Mouse (Mus musculus) MEL (cell line): Measurements from ENCODE around the gene Ywhag. TPM values are rescaled to one million over a fixed set of nuclear protein-coding genes. Genes with fewer than 3 reads are reported as not detected.
A peak's percentile ranks its signal among the peaks of the same experiment; 100 is the strongest.

Experiments
- DNase-seq: peaks from one replicate; pipeline ENCODE4 v3.0.0; 2011; ENCODE audit warnings: low read depth, low spot score
- H3K27ac ChIP-seq: 2 replicates; pipeline ENCODE4 v1.5.1; 2012; ENCODE audit warnings: low read depth, mild to moderate bottlenecking, control low read depth, low read length, moderate library complexity; ENCODE audit not compliant: control insufficient read depth
- H3K27me3 ChIP-seq, 2 experiments: fragments of 150-350 bp in 1 of 2; sonication (generic) in 1 of 2; 2 replicates each; pipeline ENCODE4 v1.6.1; 2012; ENCODE audit warnings: low read length in 2 of 2, mild to moderate bottlenecking in 2 of 2, improper control_type of control experiment in 1 of 2, moderate library complexity in 1 of 2; ENCODE audit not compliant: insufficient read depth in 2 of 2, control insufficient read depth in 1 of 2
- H3K36me3 ChIP-seq, 2 experiments: 2 replicates each; pipeline ENCODE4 v1.6.1; 2012 to 2014; ENCODE audit warnings: low read length in 2 of 2, improper control_type of control experiment in 1 of 2, inconsistent platforms in 1 of 2, mild to moderate bottlenecking in 1 of 2; ENCODE audit not compliant: insufficient read depth in 2 of 2, control insufficient read depth in 1 of 2
- H3K4me1 ChIP-seq, 2 experiments: fragments of 150-350 bp in 1 of 2; sonication (generic) in 1 of 2; 2 replicates each; pipeline ENCODE4 v1.6.1; 2012; ENCODE audit warnings: low read length in 2 of 2, improper control_type of control experiment in 1 of 2, mild to moderate bottlenecking in 1 of 2; ENCODE audit not compliant: insufficient read depth in 2 of 2, control insufficient read depth in 1 of 2
- H3K4me3 ChIP-seq, 2 experiments: fragments of 150-350 bp in 1 of 2; sonication (generic) in 1 of 2; 2 replicates each; pipeline ENCODE4 v1.5.1; 2012; ENCODE audit warnings: low read depth in 2 of 2, low read length in 2 of 2, mild to moderate bottlenecking in 2 of 2, moderate library complexity in 2 of 2, control low read depth in 1 of 2, improper control_type of control experiment in 1 of 2; ENCODE audit not compliant: control insufficient read depth in 1 of 2, insufficient read depth in 1 of 2
- H3K79me2 ChIP-seq: 2 replicates; pipeline ENCODE4 v1.6.1; 2012; ENCODE audit warnings: mild to moderate bottlenecking, low read length, moderate library complexity; ENCODE audit not compliant: control insufficient read depth, poor library complexity, insufficient read depth
- H3K9ac ChIP-seq: 2 replicates; pipeline ENCODE4 v1.6.1; 2012; ENCODE audit warnings: low read depth, mild to moderate bottlenecking, control low read depth, low read length, moderate library complexity; ENCODE audit not compliant: control insufficient read depth, poor library complexity, severe bottlenecking
- H3K9me3 ChIP-seq: fragments of 150-350 bp; sonication (generic); replicated peaks from 2 replicates; pipeline ENCODE4 v1.6.1; 2012; ENCODE audit warnings: mild to moderate bottlenecking, low read length, improper control_type of control experiment, moderate library complexity; ENCODE audit not compliant: insufficient read depth
- BHLHE40 ChIP-seq: IDR thresholded peaks from 2 replicates; pipeline ENCODE4 v1.6.1; 2012; ENCODE audit warnings: low read depth, mild to moderate bottlenecking, inconsistent platforms, low read length, improper control_type of control experiment, borderline replicate concordance
- CHD2 ChIP-seq: IDR thresholded peaks from 2 replicates; pipeline ENCODE4 v1.6.1; 2011; ENCODE audit warnings: low read length, improper control_type of control experiment
- CTCF ChIP-seq, 3 experiments: IDR thresholded peaks in 2 of 3; conservative IDR thresholded peaks in 1 of 3; 2 replicates each; pipeline ENCODE4 v1.5.1; 2011 to 2012; ENCODE audit warnings: low read length in 3 of 3, low read depth in 2 of 3, mild to moderate bottlenecking in 2 of 3, improper control_type of control experiment in 1 of 3, inconsistent platforms in 1 of 3, mixed read lengths in 1 of 3, moderate library complexity in 1 of 3; ENCODE audit not compliant: control insufficient read depth in 1 of 3, insufficient read depth in 1 of 3, poor library complexity in 1 of 3, severe bottlenecking in 1 of 3
- E2F4 ChIP-seq: IDR thresholded peaks from 2 replicates; pipeline ENCODE4 v1.6.1; 2011; ENCODE audit warnings: low read depth, low read length, improper control_type of control experiment, borderline replicate concordance
- ETS1 ChIP-seq: IDR thresholded peaks from 2 replicates; pipeline ENCODE4 v1.6.1; 2012; ENCODE audit warnings: low read depth, mild to moderate bottlenecking, inconsistent platforms, low read length, improper control_type of control experiment, moderate library complexity
- KAT2A ChIP-seq: conservative IDR thresholded peaks from 2 replicates; pipeline ENCODE4 v1.6.1; 2012; ENCODE audit warnings: low read depth, low read length, improper control_type of control experiment, inconsistent platforms
- MXI1 ChIP-seq: IDR thresholded peaks from 2 replicates; pipeline ENCODE4 v1.6.1; 2011; ENCODE audit warnings: mild to moderate bottlenecking, low read depth, low read length, improper control_type of control experiment
- MYB ChIP-seq: IDR thresholded peaks from 2 replicates; pipeline ENCODE4 v1.6.1; 2011; ENCODE audit warnings: mild to moderate bottlenecking, low read depth, low read length, improper control_type of control experiment
- MYC ChIP-seq: IDR thresholded peaks from 2 replicates; pipeline ENCODE4 v1.6.1; 2011; ENCODE audit warnings: low read depth, mild to moderate bottlenecking, low read length, improper control_type of control experiment, moderate library complexity
- NELFE ChIP-seq: IDR thresholded peaks from 2 replicates; pipeline ENCODE4 v1.6.1; 2011; ENCODE audit warnings: low read depth, low read length, improper control_type of control experiment
- RAD21 ChIP-seq: IDR thresholded peaks from 2 replicates; pipeline ENCODE4 v1.6.1; 2011; ENCODE audit warnings: mild to moderate bottlenecking, low read depth, low read length, improper control_type of control experiment
- SMC3 ChIP-seq: IDR thresholded peaks from 2 replicates; pipeline ENCODE4 v1.6.1; 2011; ENCODE audit warnings: low read depth, low read length, improper control_type of control experiment
- TBP ChIP-seq: IDR thresholded peaks from 2 replicates; pipeline ENCODE4 v1.8.0; 2011; ENCODE audit warnings: low read depth, low read length, improper control_type of control experiment
- TCF12 ChIP-seq: IDR thresholded peaks from 2 replicates; pipeline ENCODE4 v1.6.1; 2014; ENCODE audit warnings: low read depth, mild to moderate bottlenecking, inconsistent platforms, low read length, improper control_type of control experiment, moderate library complexity
- UBTF ChIP-seq: IDR thresholded peaks from 2 replicates; pipeline ENCODE4 v1.6.1; 2012; ENCODE audit warnings: low read depth, mild to moderate bottlenecking, inconsistent platforms, low read length, improper control_type of control experiment, moderate library complexity, borderline replicate concordance; ENCODE audit not compliant: insufficient read depth
- USF2 ChIP-seq, 2 experiments: IDR thresholded peaks; 2 replicates each; pipeline ENCODE4 v1.6.1; 2011 to 2012; ENCODE audit warnings: improper control_type of control experiment in 2 of 2, low read length in 2 of 2, borderline replicate concordance in 1 of 2, inconsistent platforms in 1 of 2, low read depth in 1 of 2, mild to moderate bottlenecking in 1 of 2; ENCODE audit not compliant: insufficient read depth in 1 of 2
- ZNF384 ChIP-seq: IDR thresholded peaks from 2 replicates; pipeline ENCODE4 v1.6.1; 2012; ENCODE audit warnings: low read depth, mild to moderate bottlenecking, inconsistent platforms, low read length, improper control_type of control experiment
- polyA plus RNA-seq, 2 experiments: library from polyadenylated mRNA; stranded (reverse) in 1 of 2; unstranded in 1 of 2; fragments of >175 nt in 1 of 2; fragments of >200 nt in 1 of 2; gene quantifications; 2 replicates each; pipeline versions ENCODE4 v1.2.1 to v1.2.4; 2012; ENCODE audit warnings: low replicate concordance in 2 of 2, low read depth in 1 of 2; ENCODE audit not compliant: insufficient read length in 2 of 2, insufficient read depth in 1 of 2, missing spikeins in 1 of 2
- total RNA-seq: library from RNA; depleted of rRNA; stranded (reverse); fragments of 300-350 nt; gene quantifications from 2 replicates; pipeline ENCODE4 v1.2.3, GENCODE M21; 2012

The Ywhag gene
- total and polyA plus RNA-seq, 3 experiments: 109 to 295 (median 268) TPM

DNA sequence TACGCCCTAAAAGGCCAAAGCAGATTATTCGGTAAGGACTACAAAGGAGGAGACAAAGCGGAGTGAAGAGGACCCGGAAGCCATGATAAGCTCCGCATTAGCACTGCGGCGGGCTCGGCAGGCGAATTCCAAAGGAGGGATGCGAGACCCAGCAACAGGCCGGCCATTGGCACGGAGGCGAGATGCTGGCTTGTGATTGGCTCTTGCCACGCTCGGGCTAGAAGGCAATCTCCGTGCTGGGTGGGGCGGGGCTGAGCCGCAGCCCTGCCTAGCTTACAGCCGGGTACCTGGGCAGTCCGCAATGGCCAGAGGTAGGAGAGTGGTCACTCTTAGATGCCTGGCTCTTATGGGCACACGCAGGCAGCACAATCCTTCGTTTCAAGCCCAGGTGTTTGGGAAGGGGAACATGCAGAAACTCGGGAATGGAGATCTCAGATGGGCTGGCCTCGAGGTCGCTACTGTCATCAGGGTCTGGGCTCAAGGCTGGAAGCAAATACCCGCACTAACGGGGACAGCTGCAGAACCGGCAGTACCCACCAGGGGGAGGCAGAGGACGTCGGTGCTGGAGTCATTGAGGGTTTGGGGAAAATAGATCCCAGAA, 30.8 kb downstream of the Ywhag start (continued):
- TF ChIP-seq TCF12 (no peak), UBTF (no peak), BHLHE40 (no peak), MXI1 (no peak), MYB (no peak), MYC (no peak), ZNF384 (no peak), E2F4 (no peak), USF2 (IDR thresholded peaks at IDR 0.05; ENCODE audit: borderline replicate concordance in 1 of 2, insufficient read depth in 1 of 2, low read depth in 1 of 2, low read length in 2 of 2) (no peak)

GRCm38 (mm10) chr5:135903058-135903457, 31.4 kb downstream of the Ywhag start:
- no peak for DNase-seq
- Histone ChIP-seq H3K4me1 (no peaks in the 10 kb centered on the region), H3K27me3 (no peaks in the 10 kb centered on the region), H3K79me2 (no peaks in the 10 kb centered on the region), H3K36me3 (no peaks in the 10 kb centered on the region), H3K9me3 (no peaks in the 10 kb centered on the region), H3K9ac (peak overlapping the region; percentile 40; the same call in 1 of the 2 replicates), H3K4me3 (peak overlapping the region; percentile 23 to 31; a peak in 2 of 4 replicates), H3K27ac (0 out of 2 replicates have a peak overlapping the region, but pooled peaks have one; percentile 9)
- TF ChIP-seq E2F4 (no peak), CHD2 (no peak), RAD21 (no peak), KAT2A (no peak), NELFE (no peak)

GRCm38 (mm10) chr5:135901354-135902095, 32.9 kb downstream of the Ywhag start:
- DNase-seq: peak; percentile 60
- no peak overlapping the region for H3K27ac ChIP-seq
- no peaks in the 10 kb centered on the region for H3K79me2 ChIP-seq
- no peak for TF ChIP-seq CHD2
- TF ChIP-seq RAD21: peak; percentile 26
- peak; percentile 65 to 77 (median 69) for TF ChIP-seq CTCF (IDR thresholded peaks at IDR 0.05 in 2 of 3, conservative IDR thresholded peaks at IDR 0.05 in 1 of 3; ENCODE audit: control insufficient read depth in 1 of 3, insufficient read depth in 1 of 3, low read depth in 2 of 3, low read length in 3 of 3, poor library complexity in 1 of 3, severe bottlenecking in 1 of 3)
- TF ChIP-seq ETS1: no peak
- no peak for TF ChIP-seq TBP
- TF ChIP-seq ZNF384: peak; percentile 83
- TF ChIP-seq SMC3: peak; percentile 33; the same call in 1 of the 2 replicates
- no peaks in the 10 kb centered on the region for H3K4me1 ChIP-seq
- H3K9me3 ChIP-seq: no peaks in the 10 kb centered on the region
- H3K9ac ChIP-seq: no peak overlapping the region
- H3K36me3 ChIP-seq: no peaks in the 10 kb centered on the region
- no peaks in the 10 kb centered on the region for H3K27me3 ChIP-seq
- H3K4me3 ChIP-seq: no peak overlapping the region
